Mouse (Mus musculus) kidney, embryonic 16.5 days (tissue): ENCODE results near the gene Nusap1. TPM values are rescaled to one million over a fixed set of nuclear protein-coding genes. Genes with fewer than 3 reads are reported as not detected.
A peak's percentile ranks its signal among the peaks of the same experiment; 100 is the strongest.

Experiments used
- ATAC-seq: fragments of 200-750 bp; cut with Nextera tagmentation; 2 replicates; pipeline ENCODE4 v1.8.0; 2017; ENCODE audit warnings: moderate TSS enrichment; ENCODE audit not compliant: low FRiP score, low TSS enrichment
- H3K27ac ChIP-seq: fragments of 300-500 bp; sonication (generic); 2 replicates; pipeline ENCODE4 v1.5.1; 2014; ENCODE audit warnings: low read length
- H3K27me3 ChIP-seq: fragments of 300-500 bp; sonication (generic); 2 replicates; pipeline ENCODE4 v1.6.1; 2014; ENCODE audit warnings: low read length, control low read depth, mixed read lengths; ENCODE audit not compliant: insufficient read depth
- H3K36me3 ChIP-seq: fragments of 300-500 bp; sonication (generic); 2 replicates; pipeline ENCODE4 v1.6.1; 2014; ENCODE audit warnings: low read length, control low read depth, mixed read lengths; ENCODE audit not compliant: insufficient read depth
- H3K4me1 ChIP-seq: fragments of 300-500 bp; sonication (generic); 2 replicates; pipeline ENCODE4 v1.6.1; 2014; ENCODE audit warnings: low read length, control low read depth, mixed read lengths; ENCODE audit not compliant: insufficient read depth
- H3K4me2 ChIP-seq: fragments of 300-500 bp; sonication (generic); replicated peaks from 2 replicates; pipeline ENCODE4 v1.6.1; 2014; ENCODE audit warnings: low read depth, low read length
- H3K4me3 ChIP-seq: fragments of 300-500 bp; sonication (generic); 2 replicates; pipeline ENCODE4 v1.5.1; 2014; ENCODE audit warnings: mild to moderate bottlenecking, low read length
- H3K9ac ChIP-seq: fragments of 300-500 bp; sonication (generic); replicated peaks from 2 replicates; pipeline ENCODE4 v1.6.1; 2014; ENCODE audit warnings: low read length
- H3K9me3 ChIP-seq: fragments of 300-500 bp; sonication (generic); 2 replicates; pipeline ENCODE4 v1.6.1; 2016; ENCODE audit warnings: low read length, control low read depth
- WGBS: fragments of 180-500 bp; shearing (Covaris S2); extraction: QIAGEN DNeasy Blood & Tissue Kit; methylation state at CpG from one replicate; pipeline ENCODE4 v1.1.7; 2014; 5-methylcytosine and 5-hydroxymethylcytosine counted together
- polyA plus RNA-seq: library from polyadenylated mRNA; unstranded; fragments of >200 nt; fragmentation: Nextera tagmentation; extraction: Ambion mirVana; gene quantifications from 2 replicates; pipeline ENCODE4 v1.2.1, GENCODE M21; 2015

Gene Nusap1
- 73.2 and 78.0 TPM in 2 replicates for polyA plus RNA-seq

DNA sequence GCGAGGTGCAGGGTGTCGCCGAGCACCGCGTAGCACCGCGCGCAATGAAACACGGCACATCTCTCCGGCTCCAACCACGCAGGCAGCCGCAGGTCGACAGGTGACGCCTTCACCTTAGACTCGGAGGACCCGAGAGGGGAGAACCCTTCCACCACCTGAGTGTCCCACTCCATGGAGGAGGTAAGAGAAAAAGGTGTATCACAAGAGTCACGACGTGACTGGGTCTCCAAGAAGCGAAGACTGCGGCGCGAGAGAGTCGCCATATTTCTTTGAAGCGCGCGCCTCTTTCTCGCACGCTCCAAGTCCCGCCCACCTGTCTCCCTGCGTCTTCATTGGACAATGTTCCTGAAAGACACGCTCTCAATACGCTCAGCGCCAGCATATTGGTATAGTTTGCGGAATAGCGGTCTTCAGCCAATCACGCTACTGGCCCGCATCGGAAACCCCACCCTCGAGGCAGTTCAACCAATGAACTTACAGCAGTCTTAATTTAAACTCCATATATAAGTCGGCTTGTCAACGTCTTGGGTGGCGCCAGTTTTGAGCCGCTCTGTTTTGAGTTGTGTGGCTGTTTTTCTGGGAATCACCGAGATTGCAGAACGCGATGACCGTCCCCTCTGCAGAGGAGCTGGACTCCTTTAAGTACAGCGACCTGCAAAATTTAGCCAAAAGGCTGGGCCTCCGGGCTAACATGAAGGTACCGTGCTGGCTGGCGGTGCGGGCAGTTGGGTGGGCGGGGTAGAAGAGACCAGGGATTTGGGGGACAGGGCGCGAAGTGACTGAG is at the start of gene Nusap1, which contains the start of gene Oip5:
Gene Nusap1, plus strand, starts transcription at position 100 of the 784 bp plus-strand sequence.
Gene Oip5, minus strand, starts transcription at position 271 of the 784 bp plus-strand sequence.
- under 1% methylated on average over 55 of the region's 55 CpGs for WGBS

DNA sequence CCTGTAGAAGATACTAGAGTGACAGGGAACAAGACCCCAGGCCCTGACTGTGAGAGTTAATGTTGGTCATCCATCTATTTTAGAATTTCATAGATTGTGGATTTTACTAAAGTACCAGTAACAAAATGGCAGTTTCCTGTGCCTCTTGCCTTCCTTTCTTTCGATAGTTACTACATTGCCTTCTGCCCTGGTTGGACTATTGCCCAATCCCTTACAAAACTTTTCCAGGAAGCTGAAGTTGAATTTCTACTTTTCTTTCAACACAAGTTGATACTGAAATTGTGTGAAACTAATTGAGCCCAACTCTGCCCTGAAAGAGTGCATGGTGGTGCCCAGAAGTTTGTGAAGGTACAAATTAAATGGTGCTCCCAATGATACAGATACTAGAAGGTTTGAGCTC is 45.6 kb upstream of the Nusap1 start:
- H3K4me3 ChIP-seq, result no peak overlapping the region
- H3K27ac ChIP-seq, result no peak overlapping the region
- H3K9me3 ChIP-seq, result no peaks in the 10 kb centered on the region
- ATAC-seq, result no peak
- H3K9ac ChIP-seq, result no peak overlapping the region
- H3K27me3 ChIP-seq, result no peaks in the 10 kb centered on the region
- 91% methylated on average over 1 of the region's 1 CpGs for WGBS
- peaks cover 11% of the 10 kb centered on the region; the same call in 1 of the 2 replicates for H3K36me3 ChIP-seq
- no peaks in the 10 kb centered on the region for H3K4me1 ChIP-seq
- H3K4me2 ChIP-seq, result no peak overlapping the region

More for the DNA sequence above, at the start of gene Nusap1, which contains the start of gene Oip5:
- Histone ChIP-seq H3K36me3 (0 out of 2 replicates have a peak, but pooled peaks cover under 1% of the 10 kb centered on the region), H3K9ac (peak within 1 kb of the TSS; percentile 84), H3K4me2 (peak within 1 kb of the TSS; percentile 83), H3K27ac (peak within 1 kb of the TSS; percentile 78), H3K4me3 (peak within 1 kb of the TSS; percentile 95), H3K9me3 (no peaks in the 10 kb centered on the region), H3K4me1 (peaks cover 28% of the 10 kb centered on the region), H3K27me3 (no peaks in the 10 kb centered on the region)
- ATAC-seq, result peak; percentile 100

DNA sequence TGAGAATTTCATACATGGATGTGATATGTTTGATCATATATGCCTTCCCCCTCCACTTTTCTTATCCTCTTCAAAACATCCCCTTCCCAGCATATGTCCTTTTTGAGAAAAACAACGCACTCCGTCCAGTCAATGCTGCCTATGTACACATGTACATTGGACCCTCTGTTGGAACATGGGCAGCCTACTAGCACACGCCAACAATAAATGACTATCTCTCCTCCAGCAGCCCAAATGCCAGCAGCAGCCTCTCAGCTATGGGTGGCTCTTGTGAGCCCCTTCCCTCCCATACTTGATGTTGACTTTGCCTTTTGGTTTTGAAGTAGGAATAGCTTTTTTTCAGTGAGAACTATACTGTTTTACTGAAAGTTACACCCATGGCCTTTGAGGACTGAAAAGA is 36.5 kb upstream of the Nusap1 start:
- Histone ChIP-seq H3K9ac (no peak overlapping the region), H3K4me3 (no peak overlapping the region), H3K36me3 (peaks cover 4% of the 10 kb centered on the region; the same call in 1 of the 2 replicates), H3K27ac (no peak overlapping the region), H3K4me2 (no peak overlapping the region), H3K27me3 (no peaks in the 10 kb centered on the region), H3K4me1 (no peaks in the 10 kb centered on the region), H3K9me3 (no peaks in the 10 kb centered on the region)
- no peak for ATAC-seq
- WGBS, result 93% methylated on average over 3 of the region's 3 CpGs

DNA sequence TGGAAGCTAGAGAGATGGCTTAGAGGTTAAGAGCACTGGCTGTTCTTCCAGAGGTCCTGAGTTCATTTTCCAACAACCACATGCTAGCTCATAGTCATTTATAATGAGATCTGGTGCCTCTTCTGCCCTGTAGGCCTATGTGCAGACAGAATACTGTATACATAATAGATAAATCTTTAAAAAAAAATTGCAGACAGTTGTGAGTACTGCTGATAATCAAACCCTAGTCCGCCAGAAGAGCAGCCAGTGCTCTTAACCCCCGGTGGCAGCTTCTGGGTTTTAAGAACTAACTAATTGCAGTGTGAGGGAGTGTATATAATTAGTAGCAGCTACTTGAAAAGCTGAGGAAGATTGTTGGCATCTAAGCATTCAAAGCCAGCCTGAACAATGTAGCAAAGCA is 34.7 kb upstream of the Nusap1 start:
- no peak overlapping the region for H3K4me3 ChIP-seq
- no peaks in the 10 kb centered on the region for H3K27me3 ChIP-seq
- H3K36me3 ChIP-seq, result peaks cover 4% of the 10 kb centered on the region; the same call in 1 of the 2 replicates
- no peak overlapping the region for H3K4me2 ChIP-seq
- no peak overlapping the region for H3K9ac ChIP-seq
- no peak overlapping the region for H3K27ac ChIP-seq
- no peak for ATAC-seq
- WGBS, result 54% methylated on average over 2 of the region's 2 CpGs
- no peaks in the 10 kb centered on the region for H3K4me1 ChIP-seq
- no peaks in the 10 kb centered on the region for H3K9me3 ChIP-seq

DNA sequence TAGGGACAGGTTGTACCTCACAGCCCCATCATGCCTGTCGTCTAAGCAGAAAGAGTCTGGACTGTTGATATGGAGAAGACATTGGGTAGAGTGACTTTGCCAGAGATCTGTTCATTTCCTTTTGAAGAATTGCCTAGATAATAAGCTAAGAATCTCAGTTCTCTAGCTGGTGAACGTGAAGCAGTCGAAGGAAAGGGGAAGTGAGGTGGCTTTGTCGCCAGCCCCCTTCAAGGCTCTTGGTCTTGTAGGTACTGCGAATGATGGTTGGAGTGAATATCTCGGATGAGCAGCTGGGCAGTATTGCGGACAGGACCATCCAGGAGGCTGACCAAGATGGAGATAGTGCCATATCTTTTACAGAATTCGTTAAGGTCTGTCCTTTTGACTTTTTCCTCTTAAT is 33.8 kb upstream of the Nusap1 start:
- ATAC-seq, result no peak
- no peak overlapping the region for H3K4me3 ChIP-seq
- no peak overlapping the region for H3K9ac ChIP-seq
- no peaks in the 10 kb centered on the region for H3K4me1 ChIP-seq
- no peak overlapping the region for H3K27ac ChIP-seq
- 85% methylated on average over 8 of the region's 8 CpGs for WGBS
- H3K4me2 ChIP-seq, result no peak overlapping the region
- no peaks in the 10 kb centered on the region for H3K9me3 ChIP-seq
- no peaks in the 10 kb centered on the region for H3K27me3 ChIP-seq
- H3K36me3 ChIP-seq, result peaks cover 2% of the 10 kb centered on the region; the same call in 1 of the 2 replicates

DNA sequence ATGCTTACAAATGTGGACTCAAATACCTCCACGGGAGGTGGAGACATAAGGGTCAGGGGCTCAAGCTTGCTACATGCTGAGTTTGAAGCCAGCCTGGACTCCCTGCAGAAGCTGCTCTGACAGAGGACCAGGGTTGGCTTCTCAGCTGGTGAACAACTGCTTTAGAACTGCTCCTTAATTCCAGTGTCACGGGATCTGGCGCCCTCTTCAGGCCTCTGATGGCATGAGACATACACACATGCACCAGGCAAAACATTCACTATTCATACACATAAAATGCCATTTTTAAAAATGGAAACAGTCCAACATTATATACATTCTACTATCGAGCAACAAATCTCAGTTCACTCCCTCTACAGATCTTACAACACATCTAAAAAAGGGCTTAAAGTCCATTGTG is 30.7 kb upstream of the Nusap1 start:
- no peak overlapping the region for H3K27ac ChIP-seq
- no peaks in the 10 kb centered on the region for H3K4me1 ChIP-seq
- no peak for ATAC-seq
- no peak overlapping the region for H3K4me3 ChIP-seq
- WGBS, result 21% methylated on average over 4 of the region's 4 CpGs
- H3K36me3 ChIP-seq, result no peaks in the 10 kb centered on the region
- H3K4me2 ChIP-seq, result no peak overlapping the region
- H3K9ac ChIP-seq, result no peak overlapping the region
- H3K9me3 ChIP-seq, result no peaks in the 10 kb centered on the region
- H3K27me3 ChIP-seq, result no peaks in the 10 kb centered on the region

DNA sequence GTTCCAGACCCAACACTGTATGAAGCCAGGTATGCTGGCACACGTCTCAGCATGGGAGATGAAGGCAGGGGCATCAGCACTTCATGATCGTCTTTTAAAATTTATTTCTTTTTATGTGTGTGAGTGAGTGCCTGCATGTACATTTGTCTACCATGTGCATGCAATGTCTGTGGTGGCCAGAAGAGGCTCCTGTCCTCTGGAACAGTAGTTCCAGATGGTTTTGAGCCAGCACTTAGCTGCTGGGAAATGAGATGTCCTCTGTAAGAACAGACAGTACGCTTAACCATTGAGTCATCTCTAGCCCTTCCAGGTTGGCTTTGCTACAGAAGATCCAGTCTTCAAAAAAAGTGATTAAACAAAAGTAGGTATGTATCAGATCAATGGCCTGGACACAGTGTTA is 26.9 kb upstream of the Nusap1 start:
- Histone ChIP-seq H3K27ac (no peak overlapping the region), H3K27me3 (no peaks in the 10 kb centered on the region), H3K36me3 (peaks cover under 1% of the 10 kb centered on the region), H3K9ac (no peak overlapping the region), H3K9me3 (no peaks in the 10 kb centered on the region), H3K4me2 (no peak overlapping the region), H3K4me1 (peaks cover 16% of the 10 kb centered on the region), H3K4me3 (no peak overlapping the region)
- no peak for ATAC-seq
- 89% methylated on average over 3 of the region's 3 CpGs for whole genome bisulfite sequencing

DNA sequence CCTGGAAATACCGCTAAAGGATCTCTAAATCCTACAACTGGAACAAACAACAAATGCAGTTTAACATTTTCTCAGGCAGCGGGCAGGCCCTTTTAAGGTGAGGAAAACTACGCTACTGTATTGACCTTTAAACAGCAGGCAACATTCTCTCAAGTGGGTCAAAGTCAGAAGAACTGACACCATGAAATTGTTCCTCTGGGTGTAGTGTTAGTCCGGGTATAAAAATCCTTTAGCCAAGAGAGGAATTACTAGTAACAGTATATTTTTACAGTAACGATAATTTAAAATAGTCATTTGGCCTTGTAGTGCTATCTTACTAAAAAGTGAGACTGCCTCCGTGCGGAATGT is 24.4 kb upstream of the Nusap1 start:
- Histone ChIP-seq H3K27ac (peak overlapping the region; percentile 81), H3K27me3 (no peaks in the 10 kb centered on the region), H3K9me3 (no peaks in the 10 kb centered on the region), H3K4me2 (peak overlapping the region; percentile 47), H3K36me3 (peaks cover 14% of the 10 kb centered on the region), H3K9ac (peak overlapping the region; percentile 43), H3K4me3 (peak overlapping the region; percentile 75), H3K4me1 (peaks cover 18% of the 10 kb centered on the region)
- WGBS, result 6% methylated on average over 7 of the region's 7 CpGs
- peak; percentile 28; the same call in 1 of the 2 replicates for ATAC-seq

DNA sequence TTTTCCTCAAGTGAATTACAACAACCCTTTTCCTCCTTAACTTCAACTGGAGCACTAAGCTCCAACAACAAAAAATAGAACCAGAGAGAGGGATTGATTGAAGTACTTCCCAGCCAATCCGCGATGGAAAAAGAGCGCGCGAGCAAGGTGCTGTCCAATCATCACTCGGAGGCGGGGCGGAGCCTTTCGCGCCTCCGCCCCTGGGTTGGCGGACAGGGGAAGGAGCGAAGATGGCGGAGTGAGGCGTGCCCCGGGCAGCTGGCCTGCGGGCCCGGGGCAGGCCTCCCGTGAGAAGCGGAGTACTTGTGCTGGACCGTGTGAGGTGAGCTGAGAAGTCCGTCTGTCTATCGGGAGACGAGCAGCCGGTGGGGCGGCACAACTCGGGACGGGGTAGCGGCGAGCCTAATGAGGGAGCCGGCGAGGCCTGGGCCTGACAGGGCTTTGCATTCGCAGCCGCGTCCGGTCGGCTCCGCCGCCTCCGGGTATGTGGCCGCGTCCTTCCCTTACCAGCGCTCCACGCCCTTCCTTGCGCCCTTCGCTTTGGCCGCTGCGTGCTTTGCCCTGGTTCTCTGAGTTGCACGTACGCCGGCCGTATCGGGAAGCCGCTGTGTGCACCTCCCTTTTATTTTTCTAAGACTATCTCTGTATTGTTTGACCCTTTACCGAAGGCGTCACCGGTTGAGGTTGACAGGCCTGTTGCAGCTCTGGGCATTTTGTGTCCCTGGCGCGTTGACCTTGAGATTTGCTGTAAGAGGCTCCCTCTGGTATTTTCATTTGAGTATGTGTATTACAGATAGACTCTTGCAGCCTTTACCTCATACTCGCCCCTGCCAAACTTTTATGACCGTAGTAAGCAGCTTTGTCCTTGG is 23.8 kb upstream of the Nusap1 start:
- no peaks in the 10 kb centered on the region for H3K9me3 ChIP-seq
- ATAC-seq, result peak; percentile 98
- H3K27me3 ChIP-seq, result no peaks in the 10 kb centered on the region
- H3K4me3 ChIP-seq, result peak overlapping the region; percentile 75
- peaks cover 18% of the 10 kb centered on the region for H3K4me1 ChIP-seq
- peak overlapping the region; percentile 85 for H3K27ac ChIP-seq
- H3K4me2 ChIP-seq, result peak overlapping the region; percentile 78
- under 1% methylated on average over 60 of the region's 61 CpGs for WGBS
- peak overlapping the region; percentile 96 for H3K9ac ChIP-seq
- H3K36me3 ChIP-seq, result peaks cover 16% of the 10 kb centered on the region
